Mouse (Mus musculus) ES-E14 (cell line): ENCODE measurements at regions not wholly inside any gene's neighbourhood (a gene's known extent, or its start where the extent isn't known, plus 50 kb on each side); places are given as distances from the start of the nearest gene placed in this dataset.

ENCODE experiments used
- CHD2 ChIP-seq: IDR thresholded peaks from 2 replicates; pipeline ENCODE4 v1.6.1; 2014; ENCODE audit warnings: mild to moderate bottlenecking, low read depth, low read length, inconsistent platforms
- HCFC1 ChIP-seq: IDR thresholded peaks from 2 replicates; pipeline ENCODE4 v1.6.1; 2012; ENCODE audit warnings: low read length, inconsistent platforms, borderline replicate concordance; ENCODE audit not compliant: insufficient read depth
- MAFK ChIP-seq: IDR thresholded peaks from 2 replicates; pipeline ENCODE4 v1.6.1; 2014; ENCODE audit warnings: mild to moderate bottlenecking, low read depth, low read length, inconsistent platforms; ENCODE audit not compliant: insufficient read depth
- ZC3H11A ChIP-seq: IDR thresholded peaks from 2 replicates; pipeline ENCODE4 v1.6.1; 2012; ENCODE audit warnings: low read depth, mild to moderate bottlenecking, inconsistent platforms, low read length, borderline replicate concordance
- ZNF384 ChIP-seq: IDR thresholded peaks from 2 replicates; pipeline ENCODE4 v1.6.1; 2012; ENCODE audit warnings: low read depth, low read length, inconsistent platforms

DNA sequence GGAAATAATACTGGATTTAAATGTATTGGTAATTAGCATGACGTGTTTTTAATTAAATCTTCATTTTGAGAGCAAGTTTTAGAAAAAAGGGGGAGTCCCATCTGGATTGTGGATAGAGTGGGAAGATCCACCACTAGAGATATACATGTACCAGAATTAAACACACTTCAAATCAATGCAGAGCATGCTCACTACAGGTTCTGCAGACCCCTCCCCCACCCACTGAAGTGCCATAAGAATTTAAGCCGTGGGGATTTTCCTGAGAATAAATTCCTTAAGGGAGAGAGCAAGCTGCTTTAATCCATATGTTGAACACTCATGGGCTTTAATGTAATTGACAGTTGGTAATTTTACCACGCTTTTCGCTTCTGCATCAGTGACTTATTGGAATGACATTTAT lies 401.4 kb downstream of the Dcdc2c start:
- TF ChIP-seq CHD2 (no peak), HCFC1 (no peak), MAFK (no peak), ZNF384 (no peak), ZC3H11A (no peak)
